Mouse (Mus musculus) urinary bladder, postnatal 10 days (tissue): ENCODE results near the gene Zfhx3.

Source experiments
- DNase-seq: peaks from one replicate; pipeline ENCODE4 v3.0.0; 2022; ENCODE audit warnings: low spot score

The Zfhx3 gene

DNA sequence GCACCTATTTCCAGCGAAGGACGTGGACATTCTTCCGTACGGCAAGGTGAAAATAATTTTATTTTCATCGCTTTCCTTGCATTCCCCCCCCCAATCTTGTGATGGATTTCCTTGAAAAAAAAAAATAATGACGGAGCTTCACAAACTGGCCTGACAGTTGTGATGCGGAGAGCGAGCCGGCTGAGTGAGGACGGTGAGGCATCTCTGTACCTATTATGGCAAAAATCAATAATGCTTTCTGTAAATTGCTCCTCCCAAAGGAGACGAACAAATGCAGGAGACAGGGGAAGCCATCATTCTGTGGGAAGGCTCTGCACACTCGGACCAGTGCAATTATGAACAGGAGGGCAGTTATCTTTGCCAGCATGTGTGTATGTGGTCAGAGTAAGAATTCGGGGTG, 156.2 kb downstream of the Zfhx3 start:
- no peak for DNase-seq

DNA sequence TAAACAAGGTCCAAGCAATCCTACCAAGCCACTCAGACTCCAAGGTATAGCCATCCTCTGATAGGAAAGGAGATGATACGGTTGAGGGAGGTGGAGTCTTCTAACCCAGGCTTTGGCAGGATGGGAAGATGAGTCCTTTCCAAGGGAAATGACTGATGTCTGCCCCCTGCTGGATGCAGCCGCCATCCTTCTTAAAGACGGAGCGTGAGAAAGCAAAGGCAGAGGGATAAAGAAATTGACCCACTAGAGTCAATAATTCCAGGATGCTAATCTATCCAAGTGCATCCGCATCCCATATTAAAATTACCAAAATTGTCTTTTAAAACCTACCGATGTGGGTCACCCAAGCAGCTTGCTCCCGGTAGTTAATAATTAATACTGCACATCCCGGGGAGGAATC, 158.7 kb downstream of the Zfhx3 start:
- no peak for DNase-seq

DNA sequence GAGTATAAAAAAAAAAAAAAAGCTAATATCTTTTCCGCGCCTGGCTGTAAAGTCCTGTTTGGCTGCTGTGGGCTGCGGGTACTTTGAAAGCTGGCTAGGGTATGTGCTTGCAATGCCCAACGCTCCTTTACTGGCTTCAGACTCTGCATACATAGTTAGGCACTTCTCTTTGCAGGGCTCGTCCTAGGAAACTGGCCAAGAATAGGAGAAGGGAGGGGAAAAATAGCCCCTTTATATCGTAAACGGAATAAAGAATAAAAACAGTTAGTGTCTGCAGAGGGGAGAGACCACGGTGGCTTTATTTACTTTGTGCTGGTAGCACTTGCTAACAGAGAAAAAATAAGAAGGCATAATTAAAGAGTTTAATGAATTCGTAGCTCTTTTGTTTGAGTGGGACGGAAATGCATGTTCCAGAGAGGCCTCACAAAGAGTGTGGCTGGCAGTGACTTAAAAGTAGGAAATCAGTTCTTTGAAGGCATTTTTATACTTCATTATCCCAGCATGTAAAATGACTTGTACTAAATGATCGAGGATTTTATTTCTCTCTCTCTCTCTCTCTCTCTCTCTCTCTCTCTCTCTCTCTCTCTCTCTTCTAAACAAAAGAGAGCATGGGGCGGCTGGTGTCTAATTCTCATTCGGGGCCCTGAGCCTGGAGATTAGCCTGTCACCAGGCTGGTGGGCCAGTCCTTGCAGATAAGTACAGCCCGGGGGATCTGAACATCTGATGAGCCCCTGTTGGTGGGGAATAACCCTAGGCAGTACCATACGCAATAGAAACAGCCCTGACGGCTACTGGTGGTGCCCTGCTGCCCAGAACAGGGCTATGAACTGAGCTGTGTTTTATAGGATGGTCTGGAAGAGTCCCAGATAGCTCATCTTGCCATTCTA, 159.8 kb downstream of the Zfhx3 start:
- DNase-seq = no peak

DNA sequence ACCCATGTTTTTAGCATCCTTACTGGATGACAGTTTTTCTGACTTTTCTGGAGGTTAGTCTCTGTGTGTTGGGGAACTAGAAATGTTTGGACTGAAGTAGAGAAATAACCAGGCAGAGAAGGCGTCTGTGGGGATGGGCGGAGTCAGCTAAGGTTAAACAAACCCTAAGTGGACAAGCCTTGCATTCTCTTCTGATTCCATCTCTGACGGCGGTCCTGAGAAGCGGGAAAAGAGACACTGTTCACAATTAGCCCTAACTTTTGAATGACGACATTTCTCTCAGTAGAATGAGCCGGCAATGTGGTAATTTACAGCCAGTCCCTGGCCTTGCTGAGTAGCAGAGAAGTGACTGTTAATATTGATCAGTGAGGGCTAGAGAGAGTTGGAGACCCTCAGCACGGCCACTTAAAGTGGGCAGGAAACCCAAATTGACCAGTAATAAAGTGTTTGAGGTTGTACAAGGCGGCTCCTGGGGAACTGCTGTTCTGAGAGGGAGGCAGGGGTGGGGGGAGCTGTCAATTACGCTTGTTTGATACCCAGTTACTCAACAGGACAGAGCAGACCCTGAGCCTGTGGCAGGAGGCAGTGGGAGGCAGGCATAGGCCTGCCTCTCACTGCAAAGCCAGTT, 162.1 kb downstream of the Zfhx3 start:
- no peak for DNase-seq

DNA sequence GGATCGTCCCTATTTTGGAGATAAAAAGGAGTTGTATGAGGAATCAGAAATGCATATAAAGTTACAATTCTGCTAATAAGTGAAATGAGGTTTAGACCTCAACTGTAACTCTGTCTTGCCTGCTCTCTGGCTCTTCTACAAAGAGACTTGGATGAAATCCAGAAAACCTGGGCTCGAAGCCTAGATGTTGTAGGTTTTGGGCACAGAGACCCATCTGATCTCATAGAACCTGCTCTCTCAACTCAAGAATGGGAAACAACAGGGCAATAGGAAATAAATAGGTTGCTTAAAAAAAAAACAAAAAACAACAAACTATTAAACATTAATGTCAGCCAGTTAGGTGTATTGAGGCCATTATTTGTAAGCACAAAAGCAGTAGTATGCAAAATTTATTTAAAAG, 182.6 kb downstream of the Zfhx3 start:
- DNase-seq = no peak

DNA sequence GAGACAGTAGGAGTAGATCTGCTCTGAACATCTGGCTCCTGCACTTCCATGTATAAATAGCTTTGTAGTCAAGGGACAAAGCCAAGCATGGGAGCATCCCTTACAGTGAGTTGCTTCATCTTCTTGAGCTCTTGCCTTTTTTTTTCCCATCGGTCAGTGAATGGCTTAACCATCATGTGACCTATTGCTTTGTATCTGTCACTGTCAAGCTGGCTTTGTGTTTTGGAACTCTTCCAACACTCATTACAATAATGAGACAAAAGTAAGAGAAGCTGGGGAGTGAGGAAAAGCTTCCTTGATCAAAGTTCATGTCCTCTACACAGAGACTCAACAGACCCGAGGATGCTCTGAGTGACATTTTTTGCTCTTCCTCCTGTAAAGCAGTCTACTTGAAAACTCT, 183.0 kb downstream of the Zfhx3 start:
- DNase-seq = no peak

DNA sequence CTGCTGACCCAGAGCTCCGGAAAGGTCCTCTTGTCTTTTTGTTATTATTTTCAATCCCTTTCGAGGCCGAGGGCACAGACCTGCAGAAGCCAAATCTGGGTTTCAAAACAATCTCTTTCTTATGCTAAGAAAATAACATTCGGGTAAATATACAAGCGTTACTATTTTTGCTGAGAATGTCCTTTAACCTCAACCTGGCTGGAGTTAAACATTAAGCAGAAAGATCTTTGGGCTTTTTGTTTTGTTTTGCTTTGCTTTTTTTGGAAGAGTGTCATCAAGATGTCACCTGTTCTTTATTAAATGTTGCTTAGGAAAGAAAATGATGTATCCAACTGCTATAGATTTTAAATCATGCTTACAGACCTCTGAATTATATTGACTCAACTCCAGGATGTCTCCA, 204.1 kb downstream of the Zfhx3 start:
- DNase-seq = no peak

DNA sequence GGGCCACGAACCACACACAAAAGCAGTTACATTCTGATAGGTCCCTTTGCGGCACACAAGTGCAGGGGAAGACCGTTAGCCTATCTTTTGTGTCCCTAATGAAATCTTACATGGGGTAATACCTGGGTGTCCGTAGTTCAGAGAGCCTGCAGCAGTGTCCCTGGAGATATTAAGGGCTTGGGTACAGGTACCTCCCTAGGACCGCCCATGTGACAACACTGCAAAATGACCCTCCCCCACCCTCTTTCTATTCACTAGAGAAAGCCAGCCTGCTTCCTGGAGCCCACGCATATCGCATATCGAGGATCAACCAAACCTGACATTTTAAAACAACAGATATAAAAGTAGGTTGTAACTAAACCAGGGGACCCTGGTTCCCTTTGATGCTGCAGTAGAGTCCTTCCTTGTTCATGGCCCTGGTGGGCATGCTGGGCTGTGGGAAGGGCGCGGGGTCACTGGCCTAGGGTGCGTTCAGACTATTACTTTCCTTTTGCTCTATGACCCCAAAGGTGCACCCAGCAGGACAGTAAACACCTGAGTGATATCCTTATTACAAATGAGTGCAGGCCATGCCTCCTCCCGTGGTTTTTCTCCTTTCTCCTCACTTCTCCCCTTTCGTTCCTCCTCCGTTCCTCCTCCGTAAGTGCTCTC, 206.3 kb downstream of the Zfhx3 start:
- no peak for DNase-seq

DNA sequence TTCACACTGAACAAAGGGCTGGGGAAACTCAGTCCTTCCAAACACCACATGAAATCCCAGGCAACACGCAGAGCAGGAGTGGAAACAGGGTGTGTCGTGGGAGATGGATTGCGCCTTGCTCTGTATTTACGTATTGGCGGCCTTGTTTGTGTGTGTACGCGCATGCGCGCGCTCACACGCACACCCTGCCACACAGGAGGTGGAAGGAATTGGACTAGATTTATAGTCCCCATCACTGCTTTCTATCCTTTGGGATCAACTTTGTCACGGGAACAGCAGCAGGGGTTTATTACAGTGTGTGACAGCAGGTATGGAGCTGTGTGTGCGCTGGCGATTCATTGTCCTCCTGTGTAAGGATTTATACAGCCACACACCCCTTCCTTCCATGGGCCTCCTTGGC, 228.4 kb downstream of the Zfhx3 start:
- DNase-seq = no peak

DNA sequence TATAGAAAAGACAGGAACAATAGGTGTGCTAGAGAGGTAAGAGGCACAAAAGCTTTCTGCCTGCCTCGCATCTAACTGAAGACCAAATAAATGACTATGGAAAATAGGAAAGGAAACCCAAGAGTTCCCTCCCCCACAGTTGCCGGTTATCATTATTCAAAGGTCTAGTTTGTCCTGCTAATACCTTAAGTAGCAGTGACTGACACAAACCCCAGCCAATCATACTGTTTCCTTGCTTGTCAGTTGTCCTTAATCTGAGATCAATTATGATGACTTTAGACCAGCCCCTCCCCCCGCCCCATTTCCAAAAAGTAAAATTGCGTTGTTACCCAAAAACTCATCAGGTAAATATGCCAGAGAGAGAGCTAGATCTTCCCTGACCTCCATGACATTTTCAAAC, 240.9 kb downstream of the Zfhx3 start:
- DNase-seq = no peak

DNA sequence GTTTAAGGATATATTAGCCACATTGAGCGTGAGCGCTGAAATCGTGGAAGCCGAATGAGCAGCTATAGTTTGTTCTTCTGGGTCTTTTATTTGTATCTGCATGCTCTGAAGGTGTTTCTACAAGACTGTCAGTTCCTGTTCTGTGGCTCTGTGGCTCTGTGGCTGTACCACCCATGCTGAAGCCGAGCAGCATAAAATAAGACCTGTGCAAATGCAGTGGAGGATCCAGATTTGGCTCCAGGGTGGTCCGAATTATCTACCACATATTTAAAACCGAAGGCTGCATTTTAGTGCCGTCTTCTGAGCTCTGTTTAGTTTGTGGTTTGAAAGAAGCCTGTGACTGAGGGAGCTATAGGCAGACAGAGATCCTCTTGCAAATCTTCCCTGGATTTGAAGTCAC, 241.5 kb downstream of the Zfhx3 start:
- DNase-seq = no peak

DNA sequence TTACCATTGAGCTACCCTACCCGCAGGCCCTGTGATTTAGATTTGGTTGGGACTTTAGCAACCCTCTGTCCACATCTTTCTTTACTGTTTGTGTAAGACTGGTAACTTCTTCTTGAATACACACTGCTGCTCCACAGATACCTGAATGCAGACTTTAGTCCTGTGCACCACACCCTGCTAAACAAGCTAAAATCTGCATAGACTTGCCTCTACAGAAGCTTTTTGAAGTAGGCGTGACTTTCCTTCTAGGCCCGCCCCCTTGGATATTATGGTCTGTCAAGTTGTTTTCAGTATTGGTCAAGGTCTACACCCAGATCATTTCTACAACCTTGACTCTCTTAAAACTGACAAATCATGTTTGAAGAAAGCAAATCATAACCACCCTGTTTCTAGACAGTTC, 243.8 kb downstream of the Zfhx3 start:
- no peak for DNase-seq

DNA sequence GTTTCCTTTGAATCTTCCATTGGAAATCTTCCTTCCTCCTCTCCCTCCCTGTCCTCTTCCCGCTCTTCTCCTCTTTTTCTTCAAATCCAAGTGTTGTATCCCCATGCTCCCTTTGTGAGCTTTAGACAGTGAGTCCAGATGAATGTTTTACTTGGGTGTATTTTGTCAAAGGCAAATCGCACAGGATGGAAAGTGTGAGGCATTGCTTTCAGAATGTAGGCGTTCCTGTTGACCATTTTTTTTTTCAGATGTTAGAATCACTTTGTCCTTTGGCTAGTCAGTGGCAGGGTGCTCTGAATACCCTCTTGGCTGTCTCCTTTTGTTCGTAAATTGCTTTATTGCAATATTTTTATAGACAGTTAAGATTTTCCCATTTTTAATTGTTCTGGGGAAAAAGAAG, 245.6 kb downstream of the Zfhx3 start:
- no peak for DNase-seq

DNA sequence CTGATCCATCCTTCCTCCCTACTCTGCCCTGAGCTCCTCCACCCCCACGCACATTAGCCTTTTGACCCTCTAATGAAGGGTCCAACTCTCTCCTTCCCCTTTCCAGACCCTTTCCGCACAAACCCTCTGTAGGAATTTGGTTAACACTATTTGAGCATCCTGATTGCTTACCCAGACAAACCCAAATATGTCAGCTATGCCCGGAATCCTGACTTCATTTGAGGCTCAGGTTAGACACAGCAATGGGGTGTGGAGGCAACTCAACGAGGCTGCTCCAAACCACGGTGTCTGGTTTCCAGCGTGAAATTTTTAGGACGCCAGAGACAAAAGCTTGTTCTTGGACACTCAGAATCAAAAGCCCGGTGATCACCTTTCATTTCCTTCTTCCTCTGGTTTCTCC, 252.1 kb downstream of the Zfhx3 start:
- DNase-seq = no peak

DNA sequence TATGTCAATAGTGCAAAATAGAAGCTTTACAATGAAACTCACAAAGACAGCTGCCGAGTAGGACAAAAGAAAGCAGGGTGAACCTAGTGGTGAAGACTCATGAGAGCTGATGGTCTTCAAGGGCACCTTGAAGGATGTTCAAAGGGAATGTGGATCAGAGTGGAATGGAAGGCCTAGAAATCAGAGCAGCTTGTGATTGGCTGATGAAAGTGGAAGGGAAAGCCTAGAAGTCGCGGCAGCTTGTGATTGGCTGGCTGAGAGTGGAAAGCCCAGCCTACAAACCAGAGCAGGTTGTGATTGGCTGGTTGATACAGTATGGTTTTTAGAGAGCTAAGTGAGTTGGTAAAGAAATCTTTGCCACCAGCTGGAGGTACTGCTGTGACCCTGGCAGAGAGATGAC, 272.6 kb downstream of the Zfhx3 start:
- no peak for DNase-seq

DNA sequence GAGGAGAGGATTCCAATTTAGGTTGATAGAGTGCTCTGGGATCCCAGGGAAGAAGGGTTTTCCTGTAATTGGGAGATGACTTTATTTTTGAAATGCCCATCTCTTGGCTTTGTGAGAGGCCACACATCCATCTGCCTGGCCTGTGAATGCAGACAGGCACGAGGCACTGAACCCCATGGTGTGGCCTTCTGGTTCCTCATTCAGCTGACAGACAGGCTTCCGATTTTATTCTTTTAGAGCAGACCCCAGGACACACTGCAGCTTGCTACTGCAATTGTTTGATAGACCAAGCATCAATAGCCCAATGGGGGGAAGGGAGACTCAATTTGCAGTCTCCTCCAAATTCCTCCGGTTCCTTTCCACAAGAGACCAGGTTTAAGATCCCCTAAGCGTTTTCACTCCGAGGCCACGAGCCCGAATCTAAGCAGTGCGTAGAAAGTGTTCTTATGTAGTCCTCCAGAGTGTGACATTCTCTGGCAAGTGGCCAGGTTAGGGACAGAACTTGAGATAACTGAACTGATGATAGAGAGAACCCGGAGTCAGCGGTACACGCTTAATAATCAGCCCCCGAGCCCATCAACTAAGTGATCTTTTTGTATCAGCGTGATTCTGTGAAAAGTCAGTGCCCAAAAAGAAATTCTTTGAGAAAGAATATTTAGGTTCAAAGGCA, 275.9 kb downstream of the Zfhx3 start:
- no peak for DNase-seq

DNA sequence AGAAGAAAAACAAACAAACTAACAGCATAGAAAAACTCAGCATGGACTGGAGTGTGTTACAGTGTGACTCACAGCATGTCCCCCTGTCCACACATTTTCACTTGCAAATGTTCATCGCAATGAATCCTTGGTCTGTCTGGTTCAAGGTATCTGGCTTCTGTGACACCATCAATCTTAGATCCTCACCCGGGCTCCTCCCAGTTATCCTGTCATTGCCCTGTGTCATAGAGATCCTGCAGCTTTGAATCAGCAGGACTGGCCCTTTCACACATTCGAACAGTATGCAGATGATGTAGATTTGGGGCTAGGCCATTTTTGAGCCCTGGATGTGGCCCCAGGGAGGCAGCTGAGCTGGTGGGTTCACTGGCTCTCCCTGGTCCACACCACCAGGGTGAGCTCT, 278.1 kb downstream of the Zfhx3 start:
- no peak for DNase-seq

DNA sequence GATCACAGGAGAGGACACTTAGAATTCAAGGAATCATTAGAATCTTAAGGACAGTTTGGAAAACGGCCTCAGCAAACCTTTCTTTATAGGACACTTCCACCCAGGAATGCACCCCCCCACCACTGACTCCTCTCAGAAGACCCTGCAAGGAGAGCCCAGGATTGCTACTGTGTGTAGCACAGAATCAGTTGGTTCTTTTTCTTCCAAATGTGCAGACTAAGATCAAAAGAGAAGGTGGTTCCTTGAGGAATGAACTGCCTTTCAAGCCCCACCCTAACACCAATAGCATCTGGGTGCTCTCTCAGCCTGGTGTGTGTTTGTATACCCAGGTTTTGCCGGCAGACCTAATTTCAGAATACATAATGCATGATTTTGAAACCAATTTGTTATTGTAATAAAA, 279.6 kb downstream of the Zfhx3 start:
- no peak for DNase-seq

DNA sequence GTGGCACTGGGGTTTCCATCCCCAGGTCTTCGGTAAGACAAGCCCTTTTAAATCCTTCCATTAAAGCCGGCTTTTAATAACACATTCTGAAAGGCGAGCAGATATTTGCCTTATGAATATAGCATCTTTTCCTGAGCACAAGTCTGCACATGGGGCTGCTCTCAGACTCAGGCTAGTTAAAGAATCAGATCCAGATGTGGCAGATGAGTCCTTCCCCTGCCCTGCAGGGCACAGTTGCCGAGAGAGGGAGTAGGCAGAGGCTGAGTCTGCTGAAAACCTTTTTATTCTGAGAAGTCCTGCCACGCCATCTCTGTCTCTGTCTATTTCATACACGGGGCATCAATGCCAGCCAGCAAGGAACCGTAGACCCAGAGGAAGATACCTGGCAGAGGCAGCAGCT, 289.9 kb downstream of the Zfhx3 start:
- DNase-seq = no peak

DNA sequence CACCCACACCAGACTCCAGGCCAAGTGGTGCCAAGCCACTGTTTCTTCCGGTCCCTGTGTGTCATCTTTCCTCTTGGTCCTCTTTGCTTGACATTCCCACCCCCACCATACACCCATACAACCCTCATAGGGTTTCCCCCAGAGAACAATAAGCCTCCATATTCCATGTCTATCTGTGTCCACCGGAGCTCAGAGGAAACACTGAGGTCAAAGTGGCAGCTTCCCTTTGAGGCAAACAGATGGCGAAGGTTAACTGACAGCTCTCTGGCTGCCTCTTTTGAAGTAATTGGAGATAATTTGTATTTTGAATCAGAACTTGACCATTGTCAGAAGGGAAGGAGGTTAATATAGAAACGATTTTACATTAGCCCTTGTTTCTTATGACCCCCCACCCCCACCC, 292.0 kb downstream of the Zfhx3 start:
- DNase-seq = no peak

DNA sequence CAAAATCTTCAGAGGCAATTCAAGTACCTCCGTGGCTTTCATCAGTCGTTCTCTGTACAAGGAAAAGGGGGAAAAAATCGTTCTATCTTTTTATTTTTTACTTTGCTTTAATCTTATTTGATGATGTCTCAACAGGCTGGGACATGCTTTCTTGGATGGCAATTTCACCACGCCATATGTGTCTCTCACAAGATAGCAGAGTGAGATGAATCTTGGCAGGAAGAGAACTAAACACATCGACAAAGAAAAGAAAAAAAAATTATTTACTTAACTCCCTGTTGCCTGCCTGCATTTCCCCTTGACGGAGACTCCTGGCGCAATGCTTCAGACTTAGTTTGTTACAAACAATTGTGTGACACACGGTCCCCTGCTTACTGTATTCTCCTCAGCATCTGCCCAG, 294.3 kb downstream of the Zfhx3 start:
- no peak for DNase-seq

DNA sequence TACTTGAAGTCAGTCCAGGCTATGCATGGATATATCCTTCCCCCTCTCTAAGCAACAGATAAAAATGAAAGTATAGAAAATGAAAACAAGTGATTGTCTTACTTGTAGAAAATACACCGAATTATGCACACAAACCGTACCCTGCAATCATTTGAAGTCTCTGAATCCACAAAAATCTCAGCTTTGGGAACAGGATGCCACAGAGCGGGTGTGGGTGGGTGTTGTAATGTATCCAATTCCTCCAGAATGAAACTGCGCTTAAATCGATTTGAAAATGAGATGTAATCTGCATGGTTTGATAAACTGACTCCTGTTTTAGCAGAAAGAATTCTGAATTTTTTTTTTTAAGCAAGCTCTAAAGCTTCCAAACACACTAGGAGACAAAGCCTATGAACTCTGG, 297.1 kb downstream of the Zfhx3 start:
- DNase-seq = no peak
